Mouse (Mus musculus): ENCODE data around the gene Fbxo47.

Fbxo47 gene

GRCm38 (mm10) chr11:97812491-97812921, 71.4 kb downstream of the Fbxo47 start:
- no peak for DNase-seq (ENCODE audit: low read depth, low spot score)

GRCm38 (mm10) chr11:97811569-97812362, 72.2 kb downstream of the Fbxo47 start:
- DNase-seq (ENCODE audit: low read depth, low spot score) = no peak

- DNase-seq (ENCODE audit: low read depth, low spot score) = no peak
Measured at GRCm38 (mm10) chr11:97810970-97811369, 73.0 kb downstream of the Fbxo47 start.

- no peak for DNase-seq (ENCODE audit: low read depth, low spot score)
Measured at GRCm38 (mm10) chr11:97810356-97810755, 73.6 kb downstream of the Fbxo47 start.

GRCm38 (mm10) chr11:97809235-97810121, 74.5 kb downstream of the Fbxo47 start:
- DNase-seq (ENCODE audit: low read depth, low spot score) = no peak

- peak; percentile 80 for DNase-seq (ENCODE audit: low read depth, low spot score)
Measured at GRCm38 (mm10) chr11:97808621-97809234, 75.2 kb downstream of the Fbxo47 start.

- peak; percentile 71 for DNase-seq (ENCODE audit: low read depth, low spot score)
Measured at GRCm38 (mm10) chr11:97808093-97808492, 75.9 kb downstream of the Fbxo47 start.

- DNase-seq (ENCODE audit: low read depth, low spot score) = no peak
Measured at GRCm38 (mm10) chr11:97807626-97808025, 76.3 kb downstream of the Fbxo47 start.

GRCm38 (mm10) chr11:97806613-97806964, 77.4 kb downstream of the Fbxo47 start:
- no peak for DNase-seq (ENCODE audit: low read depth, low spot score)

GRCm38 (mm10) chr11:97805662-97806612, 78.0 kb downstream of the Fbxo47 start:
- DNase-seq (ENCODE audit: low read depth, low spot score) = peak; percentile 64

GRCm38 (mm10) chr11:97804841-97805661, 78.9 kb downstream of the Fbxo47 start:
- no peak for DNase-seq (ENCODE audit: low read depth, low spot score)

- DNase-seq (ENCODE audit: low read depth, low spot score) = no peak
Measured at GRCm38 (mm10) chr11:97803847-97804246, 80.1 kb downstream of the Fbxo47 start.
